Mouse (Mus musculus): ENCODE data around the gene Dnajb1. TPM values are rescaled to one million over a fixed set of nuclear protein-coding genes. Genes with fewer than 3 reads are reported as not detected.
A peak's percentile ranks its signal among the peaks of the same experiment; 100 is the strongest.
"Not testable (repeated sequence)": the region's sequence is repeated elsewhere in the genome, so short reads cannot be mapped to it uniquely, and the experiment has no call there.

The Dnajb1 gene
- polyA plus RNA-seq, 1 experiment from 2014 or later, result 47.4 TPM

GRCm38 (mm10) chr8:83594167-83595049, 13.6 kb upstream of the Dnajb1 start:
- H3K4me3 ChIP-seq, result peak overlapping the region; percentile 92
- peaks cover 25% of the 10 kb centered on the region for H3K4me1 ChIP-seq (replicated peaks)
- H3K27me3 ChIP-seq (replicated peaks), result no peaks in the 10 kb centered on the region
- peak overlapping the region; percentile 94 for H3K9ac ChIP-seq
- WGBS, result under 1% methylated on average over 43 of the region's 43 CpGs
- H3K27ac ChIP-seq (ENCODE audit: poor library complexity, severe bottlenecking), result peak overlapping the region; percentile 93
- peak; percentile 99 for ATAC-seq (ENCODE audit: insufficient number of reproducible peaks, low FRiP score)
- no peaks in the 10 kb centered on the region for H3K9me3 ChIP-seq (replicated peaks)
- H3K4me2 ChIP-seq, result peak overlapping the region; percentile 86
- H3K36me3 ChIP-seq, result peaks cover 15% of the 10 kb centered on the region; the same call in 1 of the 2 replicates

GRCm38 (mm10) chr8:83595050-83595345, 13.0 kb upstream of the Dnajb1 start:
- H3K4me3 ChIP-seq, result peak overlapping the region; percentile 92
- peak overlapping the region; percentile 76 for H3K9ac ChIP-seq
- H3K36me3 ChIP-seq, result peaks cover 15% of the 10 kb centered on the region; the same call in 1 of the 2 replicates
- ATAC-seq (ENCODE audit: insufficient number of reproducible peaks, low FRiP score); H3K27me3 ChIP-seq (replicated peaks); H3K9me3 ChIP-seq (replicated peaks): not testable (repeated sequence)
- WGBS, result 47% methylated on average over 3 of the region's 3 CpGs
- peaks cover 26% of the 10 kb centered on the region for H3K4me1 ChIP-seq (replicated peaks)
- peak overlapping the region; percentile 93 for H3K27ac ChIP-seq (ENCODE audit: poor library complexity, severe bottlenecking)
- H3K4me2 ChIP-seq, result peak overlapping the region; percentile 86

- no peak for ATAC-seq (ENCODE audit: insufficient number of reproducible peaks, low FRiP score)
- no peak overlapping the region for H3K27ac ChIP-seq (ENCODE audit: poor library complexity, severe bottlenecking)
- H3K9ac ChIP-seq, result no peak overlapping the region
- H3K27me3 ChIP-seq (replicated peaks), result no peaks in the 10 kb centered on the region
- peaks cover 6% of the 10 kb centered on the region; the same call in 1 of the 2 replicates for H3K36me3 ChIP-seq
- WGBS, result 20% methylated on average over 3 of the region's 3 CpGs
- H3K4me1 ChIP-seq (replicated peaks), result peaks cover 29% of the 10 kb centered on the region
- H3K4me2 ChIP-seq, result no peak overlapping the region
- H3K4me3 ChIP-seq, result no peak overlapping the region
- H3K9me3 ChIP-seq (replicated peaks), result no peaks in the 10 kb centered on the region
Observed at GRCm38 (mm10) chr8:83596369-83596768, 11.6 kb upstream of the Dnajb1 start.

- 6% methylated on average over 1 of the region's 1 CpGs for WGBS
Observed at GRCm38 (mm10) chr8:83598146-83598545, 9.8 kb upstream of the Dnajb1 start.

GRCm38 (mm10) chr8:83599814-83600213, 8.2 kb upstream of the Dnajb1 start:
- ATAC-seq (ENCODE audit: insufficient number of reproducible peaks, low FRiP score), result no peak

More at GRCm38 (mm10) chr8:83598146-83598545, 9.8 kb upstream of the Dnajb1 start:
- Histone ChIP-seq H3K36me3 (no peaks in the 10 kb centered on the region), H3K4me3 (no peak overlapping the region), H3K4me2 (no peak overlapping the region), H3K9ac (no peak overlapping the region), H3K27me3 (replicated peaks) (no peaks in the 10 kb centered on the region), H3K9me3 (replicated peaks) (no peaks in the 10 kb centered on the region), H3K27ac (ENCODE audit: poor library complexity, severe bottlenecking) (no peak overlapping the region), H3K4me1 (replicated peaks) (peaks cover 21% of the 10 kb centered on the region)
- no peak for ATAC-seq (ENCODE audit: insufficient number of reproducible peaks, low FRiP score)

GRCm38 (mm10) chr8:83602650-83603029, 5.4 kb upstream of the Dnajb1 start:
- peaks cover 23% of the 10 kb centered on the region for H3K4me1 ChIP-seq (replicated peaks)
- H3K27ac ChIP-seq (ENCODE audit: poor library complexity, severe bottlenecking), result no peak overlapping the region
- ATAC-seq (ENCODE audit: insufficient number of reproducible peaks, low FRiP score), result no peak
- WGBS, result 56% methylated on average over 2 of the region's 2 CpGs
- no peak overlapping the region for H3K4me2 ChIP-seq
- no peaks in the 10 kb centered on the region for H3K36me3 ChIP-seq
- no peak overlapping the region for H3K4me3 ChIP-seq
- H3K27me3 ChIP-seq (replicated peaks), result no peaks in the 10 kb centered on the region
- H3K9me3 ChIP-seq (replicated peaks), result no peaks in the 10 kb centered on the region
- no peak overlapping the region for H3K9ac ChIP-seq

More at GRCm38 (mm10) chr8:83599814-83600213, 8.2 kb upstream of the Dnajb1 start:
- Histone ChIP-seq H3K4me2 (no peak overlapping the region), H3K36me3 (no peaks in the 10 kb centered on the region), H3K27me3 (replicated peaks) (no peaks in the 10 kb centered on the region), H3K4me1 (replicated peaks) (peaks cover 17% of the 10 kb centered on the region; the same call in 1 of the 2 replicates), H3K9ac (no peak overlapping the region), H3K27ac (ENCODE audit: poor library complexity, severe bottlenecking) (no peak overlapping the region), H3K4me3 (no peak overlapping the region), H3K9me3 (replicated peaks) (no peaks in the 10 kb centered on the region)

GRCm38 (mm10) chr8:83608398-83608829, 421 bp downstream of the Dnajb1 start:
- Histone ChIP-seq H3K27ac (ENCODE audit: poor library complexity, severe bottlenecking) (peak overlapping the region; percentile 99), H3K27me3 (replicated peaks) (no peaks in the 10 kb centered on the region), H3K9me3 (replicated peaks) (no peaks in the 10 kb centered on the region), H3K4me1 (replicated peaks) (peaks cover 19% of the 10 kb centered on the region), H3K4me3 (peak overlapping the region; percentile 73), H3K9ac (peak overlapping the region; percentile 91), H3K4me2 (peak overlapping the region; percentile 80), H3K36me3 (peaks cover 36% of the 10 kb centered on the region)
- peak; percentile 83 for ATAC-seq (ENCODE audit: insufficient number of reproducible peaks, low FRiP score)
- WGBS, result 0% methylated on average over 51 of the region's 51 CpGs

- peak overlapping the region; percentile 80 for H3K4me2 ChIP-seq
- 31% methylated on average over 9 of the region's 9 CpGs for WGBS
- no peak for ATAC-seq (ENCODE audit: insufficient number of reproducible peaks, low FRiP score)
- no peaks in the 10 kb centered on the region for H3K27me3 ChIP-seq (replicated peaks)
- H3K9me3 ChIP-seq (replicated peaks), result no peaks in the 10 kb centered on the region
- H3K9ac ChIP-seq, result peak overlapping the region; percentile 91
- peaks cover 41% of the 10 kb centered on the region for H3K36me3 ChIP-seq
- peaks cover 19% of the 10 kb centered on the region for H3K4me1 ChIP-seq (replicated peaks)
- H3K4me3 ChIP-seq, result peak overlapping the region; percentile 73
- H3K27ac ChIP-seq (ENCODE audit: poor library complexity, severe bottlenecking), result peak overlapping the region; percentile 99
Observed at GRCm38 (mm10) chr8:83609086-83609485, 1.1 kb downstream of the Dnajb1 start.

- Histone ChIP-seq H3K4me2 (peak overlapping the region; percentile 80), H3K4me3 (peak overlapping the region; percentile 73), H3K4me1 (replicated peaks) (peaks cover 19% of the 10 kb centered on the region), H3K36me3 (peaks cover 44% of the 10 kb centered on the region), H3K9ac (peak overlapping the region; percentile 91), H3K27me3 (replicated peaks) (no peaks in the 10 kb centered on the region), H3K9me3 (replicated peaks) (no peaks in the 10 kb centered on the region), H3K27ac (ENCODE audit: poor library complexity, severe bottlenecking) (no peak overlapping the region)
- WGBS, result 92% methylated on average over 10 of the region's 10 CpGs
- ATAC-seq (ENCODE audit: insufficient number of reproducible peaks, low FRiP score), result no peak
Observed at GRCm38 (mm10) chr8:83609547-83610180, 1.7 kb downstream of the Dnajb1 start.

GRCm38 (mm10) chr8:83611921-83612320, 3.9 kb downstream of the Dnajb1 start:
- Histone ChIP-seq H3K9me3 (replicated peaks) (no peaks in the 10 kb centered on the region), H3K27ac (ENCODE audit: poor library complexity, severe bottlenecking) (no peak overlapping the region), H3K4me3 (no peak overlapping the region), H3K4me2 (no peak overlapping the region), H3K9ac (no peak overlapping the region), H3K27me3 (replicated peaks) (no peaks in the 10 kb centered on the region), H3K4me1 (replicated peaks) (peaks cover 17% of the 10 kb centered on the region), H3K36me3 (peaks cover 44% of the 10 kb centered on the region)
- WGBS, result 94% methylated on average over 4 of the region's 4 CpGs
- ATAC-seq (ENCODE audit: insufficient number of reproducible peaks, low FRiP score), result no peak

GRCm38 (mm10) chr8:83613695-83614094, 5.7 kb downstream of the Dnajb1 start:
- Histone ChIP-seq H3K4me2 (no peak overlapping the region), H3K27ac (ENCODE audit: poor library complexity, severe bottlenecking) (no peak overlapping the region), H3K36me3 (peaks cover 44% of the 10 kb centered on the region), H3K4me1 (replicated peaks) (peaks cover 13% of the 10 kb centered on the region), H3K9me3 (replicated peaks) (no peaks in the 10 kb centered on the region), H3K9ac (no peak overlapping the region), H3K27me3 (replicated peaks) (no peaks in the 10 kb centered on the region), H3K4me3 (no peak overlapping the region)
- WGBS, result 89% methylated on average over 4 of the region's 4 CpGs
- no peak for ATAC-seq (ENCODE audit: insufficient number of reproducible peaks, low FRiP score)

Measured in heart, embryonic 12.5 days (tissue).